Mouse (Mus musculus) stomach, embryonic 16.5 days (tissue): ENCODE measurements around the gene Olfr874. TPM values are rescaled to one million over a fixed set of nuclear protein-coding genes. Genes with fewer than 3 reads are reported as not detected.
A peak's percentile ranks its signal among the peaks of the same experiment; 100 is the strongest.
"Not testable (repeated sequence)": the region's sequence is repeated elsewhere in the genome, so short reads cannot be mapped to it uniquely, and the experiment has no call there.

Experiments
- ATAC-seq: fragments of 200-750 bp; cut with Nextera tagmentation; 2 replicates; pipeline ENCODE4 v1.8.0; 2017; ENCODE audit warnings: moderate number of reproducible peaks, moderate TSS enrichment; ENCODE audit not compliant: insufficient read depth, low FRiP score
- H3K27ac ChIP-seq: fragments of 300-500 bp; sonication (generic); 2 replicates; pipeline ENCODE4 v1.5.1; 2014; ENCODE audit warnings: low read length
- H3K27me3 ChIP-seq: fragments of 300-500 bp; sonication (generic); 2 replicates; pipeline ENCODE4 v1.6.1; 2014; ENCODE audit warnings: low read length, control low read depth, mixed read lengths; ENCODE audit not compliant: control insufficient read depth, insufficient read depth
- H3K36me3 ChIP-seq: fragments of 300-500 bp; sonication (generic); 2 replicates; pipeline ENCODE4 v1.6.1; 2014; ENCODE audit warnings: low read length; ENCODE audit not compliant: control insufficient read depth, insufficient read depth
- H3K4me1 ChIP-seq: fragments of 300-500 bp; sonication (generic); 2 replicates; pipeline ENCODE4 v1.6.1; 2014; ENCODE audit warnings: low read length, control low read depth, mixed read lengths; ENCODE audit not compliant: control insufficient read depth, insufficient read depth
- H3K4me2 ChIP-seq: fragments of 300-500 bp; sonication (generic); 2 replicates; pipeline ENCODE4 v1.6.1; 2014; ENCODE audit warnings: low read depth, low read length, mixed read lengths
- H3K4me3 ChIP-seq: fragments of 300-500 bp; sonication (generic); replicated peaks from 2 replicates; pipeline ENCODE4 v1.5.1; 2014; ENCODE audit warnings: mild to moderate bottlenecking, low read length
- H3K9ac ChIP-seq: fragments of 300-500 bp; sonication (generic); 2 replicates; pipeline ENCODE4 v1.6.1; 2014; ENCODE audit warnings: low read length
- H3K9me3 ChIP-seq: fragments of 300-500 bp; sonication (generic); replicated peaks from 2 replicates; pipeline ENCODE4 v1.6.1; 2016; ENCODE audit warnings: low read length, control low read depth; ENCODE audit not compliant: control insufficient read depth
- WGBS: fragments of 180-500 bp; shearing (Covaris S2); extraction: QIAGEN DNeasy Blood & Tissue Kit; methylation state at CpG from one replicate; pipeline ENCODE4 v1.1.7; 2014; 5-methylcytosine and 5-hydroxymethylcytosine counted together
- polyA plus RNA-seq: library from polyadenylated mRNA; unstranded; fragments of >200 nt; fragmentation: Nextera tagmentation; extraction: Ambion mirVana; gene quantifications from 2 replicates; pipeline ENCODE4 v1.2.1, GENCODE M21; 2015

Olfr874 gene
- polyA plus RNA-seq, 1 experiment from 2014 or later = not detected

DNA sequence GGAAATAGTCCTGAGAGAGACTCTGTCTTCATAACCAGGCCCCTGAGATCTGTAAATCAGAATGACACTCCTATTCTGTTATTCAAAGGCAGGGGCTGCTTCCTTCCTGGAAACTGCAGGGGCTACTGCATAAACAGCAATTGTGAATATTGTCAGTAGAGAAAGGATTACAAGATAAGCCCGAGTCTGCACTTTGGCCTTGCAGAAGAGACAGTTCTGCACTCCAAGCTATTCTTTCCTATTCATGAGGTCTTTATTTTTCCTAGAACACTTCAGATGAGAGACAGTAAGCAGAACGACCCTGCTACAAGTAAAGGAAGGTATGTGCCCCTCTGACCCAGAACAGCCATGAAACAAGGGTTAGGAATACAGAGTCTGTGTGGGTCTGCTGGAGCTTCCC, 26.9 kb downstream of the Olfr874 start, which contains the start of gene Olfr875:
TSS of gene Olfr875 (plus strand) at position 99 of the 400 bp plus-strand sequence.
- ATAC-seq = no peak
- no peaks in the 10 kb centered on the region for H3K9me3 ChIP-seq
- no peak within 1 kb of the TSS for H3K4me3 ChIP-seq
- H3K4me2 ChIP-seq = no peak within 1 kb of the TSS
- no peaks in the 10 kb centered on the region for H3K4me1 ChIP-seq
- WGBS = 29% methylated on average over 2 of the region's 2 CpGs
- no peaks in the 10 kb centered on the region for H3K36me3 ChIP-seq
- H3K27me3 ChIP-seq = no peaks in the 10 kb centered on the region
- H3K27ac ChIP-seq = no peak within 1 kb of the TSS
- no peak within 1 kb of the TSS for H3K9ac ChIP-seq

DNA sequence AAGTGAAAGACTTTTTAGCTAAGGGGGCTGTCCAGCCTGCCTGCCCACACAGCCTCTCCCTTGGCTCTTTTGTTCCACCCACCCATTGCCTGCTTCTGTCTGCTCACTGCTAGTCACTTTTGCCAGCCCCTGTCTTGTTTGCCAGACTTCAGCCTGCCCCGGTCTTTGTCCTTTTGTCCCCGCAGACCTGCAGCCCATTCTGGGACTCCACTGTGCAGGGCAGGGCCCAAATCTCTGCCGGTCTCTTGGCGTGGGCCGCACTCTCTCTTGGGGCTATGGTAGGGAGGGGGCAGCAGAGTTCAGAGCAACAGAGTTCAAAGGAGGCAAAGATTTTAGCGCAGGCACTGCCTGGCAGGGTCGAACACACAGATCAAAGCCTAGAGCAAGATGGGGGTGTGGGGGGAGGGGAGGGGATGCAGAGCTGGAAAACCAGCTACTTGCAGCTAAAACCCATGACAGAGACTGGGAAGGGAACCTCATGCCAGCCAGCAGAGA, 37.9 kb downstream of the Olfr874 start:
- no peak overlapping the region for H3K27ac ChIP-seq
- ATAC-seq = peak; percentile 58; the same call in 1 of the 2 replicates
- H3K4me3 ChIP-seq = peak overlapping the region; percentile 14; the same call in 1 of the 2 replicates
- H3K9ac ChIP-seq = peak overlapping the region; percentile 58; the same call in 1 of the 2 replicates
- H3K4me1 ChIP-seq = no peaks in the 10 kb centered on the region
- H3K36me3 ChIP-seq = no peaks in the 10 kb centered on the region
- no peaks in the 10 kb centered on the region for H3K9me3 ChIP-seq
- WGBS = 3% methylated on average over 7 of the region's 7 CpGs
- no peaks in the 10 kb centered on the region for H3K27me3 ChIP-seq
- peak overlapping the region; percentile 40 for H3K4me2 ChIP-seq

DNA sequence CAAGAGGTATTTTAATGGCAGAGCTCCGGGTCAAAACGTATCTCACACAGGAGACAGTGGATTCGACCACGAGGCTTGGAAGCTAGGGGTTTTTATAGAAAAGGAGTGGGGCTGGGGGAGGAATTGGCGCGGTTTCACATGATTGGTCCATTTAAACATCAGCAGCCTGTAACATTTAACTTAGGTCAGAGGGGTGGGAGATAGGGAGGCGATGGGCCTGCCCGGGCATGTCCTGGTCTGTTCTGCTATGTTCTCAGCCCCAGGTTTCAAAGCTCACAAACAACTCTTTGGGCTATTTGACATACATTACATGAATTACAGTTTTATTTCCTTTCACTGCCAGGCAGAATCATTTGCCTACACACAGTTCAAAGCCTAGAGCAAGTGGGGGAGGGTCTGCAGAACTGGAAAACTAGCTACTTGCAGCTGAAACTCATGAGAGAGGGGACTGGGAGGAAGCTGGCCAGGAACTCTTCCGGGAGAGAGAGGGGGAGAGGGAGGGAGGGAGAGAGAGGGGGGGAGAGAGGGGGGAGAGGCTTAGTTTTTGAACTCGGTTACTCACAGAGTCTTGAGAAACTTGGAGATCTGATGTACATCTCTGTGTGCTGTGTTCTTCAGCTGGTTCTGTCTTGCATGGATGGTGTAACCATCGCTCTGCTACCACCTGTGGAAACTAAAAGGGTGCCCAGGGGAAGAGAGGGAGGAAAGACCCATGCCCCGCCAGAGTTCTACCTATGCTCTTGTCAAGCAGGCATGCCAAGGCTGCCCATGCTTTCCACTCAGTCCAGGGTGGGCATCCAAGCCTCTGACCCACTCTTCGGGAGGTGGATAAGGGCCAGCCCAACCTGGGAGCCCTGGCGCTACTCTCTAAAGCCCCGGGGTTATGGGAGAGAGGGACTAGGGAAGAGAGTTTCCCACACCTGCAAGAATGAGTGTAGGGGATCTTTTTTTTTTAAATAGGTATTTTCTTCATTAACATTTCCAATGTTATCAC, 38.8 kb downstream of the Olfr874 start:
- not testable (repeated sequence) for H3K4me1 ChIP-seq, H3K9ac ChIP-seq, H3K4me3 ChIP-seq, H3K9me3 ChIP-seq, H3K36me3 ChIP-seq, H3K27ac ChIP-seq, H3K27me3 ChIP-seq
- peak overlapping the region; percentile 40; the same call in 1 of the 2 replicates for H3K4me2 ChIP-seq
- ATAC-seq = peak; percentile 50
- 56% methylated on average over 11 of the region's 15 CpGs for WGBS

DNA sequence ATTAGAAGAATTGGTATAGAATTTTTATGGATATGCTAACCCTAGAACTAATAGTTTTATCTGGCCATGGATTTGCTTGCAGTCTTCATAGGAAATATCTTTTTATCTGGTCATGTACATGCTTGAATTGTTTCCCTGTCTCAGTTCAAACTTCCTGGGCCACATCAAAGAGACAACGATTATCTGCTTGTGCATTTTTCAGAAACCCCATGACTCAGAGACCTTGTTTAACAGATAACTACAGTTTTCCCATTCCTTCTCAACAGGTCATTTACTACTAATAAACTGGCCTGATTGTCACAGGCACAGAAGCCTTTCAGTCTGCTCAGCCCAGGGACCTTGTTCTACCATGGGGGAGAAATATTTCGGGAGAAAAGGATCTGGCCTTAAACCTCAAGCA, 41.5 kb downstream of the Olfr874 start:
- Histone ChIP-seq H3K4me3 (no peak overlapping the region), H3K27ac (no peak overlapping the region), H3K36me3 (no peaks in the 10 kb centered on the region), H3K4me1 (no peaks in the 10 kb centered on the region), H3K4me2 (no peak overlapping the region), H3K27me3 (no peaks in the 10 kb centered on the region), H3K9me3 (no peaks in the 10 kb centered on the region), H3K9ac (no peak overlapping the region)
- ATAC-seq = no peak
- 65% methylated on average over 2 of the region's 2 CpGs for WGBS

Other genes with a start within 250 kb of the Olfr874 start
- gene Esam, start 217.0 kb upstream of the Olfr874 start, polyA plus RNA-seq = 58.2 and 58.6 TPM in 2 replicates
- gene Vsig2, start 205.9 kb upstream of the Olfr874 start, polyA plus RNA-seq = 96.0 and 120 TPM in 2 replicates
- gene Nrgn, start 192.2 kb upstream of the Olfr874 start, polyA plus RNA-seq = 4.4 and 4.5 TPM in 2 replicates
- gene Siae, start 189.4 kb upstream of the Olfr874 start, polyA plus RNA-seq = 11.9 and 13.3 TPM in 2 replicates
- gene Spa17, start 131.4 kb upstream of the Olfr874 start, polyA plus RNA-seq = 4.7 and 5.7 TPM in 2 replicates
- gene Tbrg1, start 87.8 kb upstream of the Olfr874 start, polyA plus RNA-seq = 154 and 162 TPM in 2 replicates
- not detected in 2 replicates for gene Panx3, start 75.9 kb upstream of the Olfr874 start, polyA plus RNA-seq
- gene Olfr160, start 28.9 kb upstream of the Olfr874 start, polyA plus RNA-seq = not detected in 2 replicates
- gene Olfr875, start 26.8 kb downstream of the Olfr874 start, polyA plus RNA-seq = not detected in 2 replicates
- not detected in 2 replicates for gene Olfr876, start 57.9 kb downstream of the Olfr874 start, polyA plus RNA-seq
- gene Olfr877, start 109.2 kb downstream of the Olfr874 start, polyA plus RNA-seq = not detected in 2 replicates
- gene Olfr145, start 151.6 kb downstream of the Olfr874 start, polyA plus RNA-seq = not detected in 2 replicates
- gene Olfr878, start 172.7 kb downstream of the Olfr874 start, polyA plus RNA-seq = not detected in 2 replicates
- not detected in 2 replicates for gene Olfr881, start 246.7 kb downstream of the Olfr874 start, polyA plus RNA-seq